Mouse (Mus musculus) MEL (cell line): Measurements from ENCODE around the gene Galnt10.

Experiments used
- BHLHE40 ChIP-seq: IDR thresholded peaks from 2 replicates; pipeline ENCODE4 v1.6.1; 2012; ENCODE audit warnings: low read depth, mild to moderate bottlenecking, inconsistent platforms, low read length, improper control_type of control experiment, borderline replicate concordance
- CTCF ChIP-seq, 3 experiments: IDR thresholded peaks in 2 of 3; conservative IDR thresholded peaks in 1 of 3; 2 replicates each; pipeline ENCODE4 v1.5.1; 2011 to 2012; ENCODE audit warnings: low read length in 3 of 3, low read depth in 2 of 3, mild to moderate bottlenecking in 2 of 3, improper control_type of control experiment in 1 of 3, inconsistent platforms in 1 of 3, mixed read lengths in 1 of 3, moderate library complexity in 1 of 3; ENCODE audit not compliant: control insufficient read depth in 1 of 3, insufficient read depth in 1 of 3, poor library complexity in 1 of 3, severe bottlenecking in 1 of 3
- ELF1 ChIP-seq: IDR thresholded peaks from 2 replicates; pipeline ENCODE4 v1.6.1; 2014; ENCODE audit warnings: low read depth, mild to moderate bottlenecking, inconsistent platforms, low read length, improper control_type of control experiment, moderate library complexity
- JUND ChIP-seq: IDR thresholded peaks from 2 replicates; pipeline ENCODE4 v1.6.1; 2011; ENCODE audit warnings: low read depth, mild to moderate bottlenecking, improper control_type of control experiment, low read length
- MAX ChIP-seq: IDR thresholded peaks from 2 replicates; pipeline ENCODE4 v1.6.1; 2011; ENCODE audit warnings: low read length, improper control_type of control experiment
- MXI1 ChIP-seq: IDR thresholded peaks from 2 replicates; pipeline ENCODE4 v1.6.1; 2011; ENCODE audit warnings: mild to moderate bottlenecking, low read depth, low read length, improper control_type of control experiment
- MYB ChIP-seq: IDR thresholded peaks from 2 replicates; pipeline ENCODE4 v1.6.1; 2011; ENCODE audit warnings: mild to moderate bottlenecking, low read depth, low read length, improper control_type of control experiment
- POLR2A ChIP-seq, 2 experiments: IDR thresholded peaks; 2 replicates each; pipeline ENCODE4 v1.6.1; 2011 to 2012; ENCODE audit warnings: low read length in 2 of 2, mild to moderate bottlenecking in 2 of 2, control low read depth in 1 of 2, improper control_type of control experiment in 1 of 2, low read depth in 1 of 2, moderate library complexity in 1 of 2; ENCODE audit not compliant: control insufficient read depth in 1 of 2, insufficient read depth in 1 of 2, poor library complexity in 1 of 2
- ZC3H11A ChIP-seq: IDR thresholded peaks from 2 replicates; pipeline ENCODE4 v1.6.1; 2012; ENCODE audit warnings: low read depth, mild to moderate bottlenecking, inconsistent platforms, low read length, improper control_type of control experiment
- ZKSCAN1 ChIP-seq: IDR thresholded peaks from 2 replicates; pipeline ENCODE4 v1.6.1; 2012; ENCODE audit warnings: low read depth, mild to moderate bottlenecking, inconsistent platforms, low read length, improper control_type of control experiment, moderate library complexity

- no peak for TF ChIP-seq CTCF (IDR thresholded peaks at IDR 0.05 in 2 of 3, conservative IDR thresholded peaks at IDR 0.05 in 1 of 3; ENCODE audit: control insufficient read depth in 1 of 3, insufficient read depth in 1 of 3, low read depth in 2 of 3, low read length in 3 of 3, poor library complexity in 1 of 3, severe bottlenecking in 1 of 3)
- no peak for TF ChIP-seq POLR2A (IDR thresholded peaks at IDR 0.05; ENCODE audit: control insufficient read depth in 1 of 2, insufficient read depth in 1 of 2, low read depth in 1 of 2, low read length in 2 of 2, poor library complexity in 1 of 2)
- no peak for TF ChIP-seq ZKSCAN1
- no peak for TF ChIP-seq MAX
- no peak for TF ChIP-seq JUND
- no peak for TF ChIP-seq MXI1
- TF ChIP-seq ELF1: no peak
- no peak for TF ChIP-seq MYB
- TF ChIP-seq BHLHE40: no peak
- no peak for TF ChIP-seq ZC3H11A
Measured at GRCm38 (mm10) chr11:57600621-57601121, 44.6 kb upstream of the Galnt10 start.
